Mouse (Mus musculus) skeletal muscle tissue, postnatal 0 days (tissue): ENCODE results near the gene Prickle2. TPM values are rescaled to one million over a fixed set of nuclear protein-coding genes. Genes with fewer than 3 reads are reported as not detected.

Experiments used
- polyA plus RNA-seq: library from polyadenylated mRNA; unstranded; fragments of >200 nt; fragmentation: Nextera tagmentation; extraction: Ambion mirVana; gene quantifications from 2 replicates; pipeline ENCODE4 v1.2.1, GENCODE M21; 2015

The Prickle2 gene
- 2.0 and 2.2 TPM in 2 replicates for polyA plus RNA-seq

DNA sequence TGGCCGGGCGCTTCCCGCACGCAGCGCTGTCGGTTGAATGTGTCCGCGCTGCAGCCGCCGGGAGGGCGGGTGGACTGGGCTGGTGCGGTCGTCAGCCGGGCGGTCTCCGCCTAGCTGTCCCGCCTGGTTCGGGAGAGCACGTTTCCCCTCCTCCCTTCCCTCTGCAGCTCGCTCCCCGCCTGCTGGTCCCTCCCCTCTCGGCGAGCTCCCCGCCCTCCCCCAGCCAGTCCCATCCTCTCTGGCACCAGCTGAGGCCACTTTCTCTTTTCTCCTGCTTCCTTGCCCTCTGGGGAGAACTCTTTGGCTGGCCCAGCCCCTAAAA, at the start of gene Prickle2:
Gene Prickle2 (minus strand): TSS at position 11 of the 322 bp plus-strand sequence.

Other genes with a start within 250 kb of the Prickle2 start
- gene A730049H05Rik, start 110.3 kb upstream of the Prickle2 start, polyA plus RNA-seq: 0.63 and 0.66 TPM in 2 replicates
- 0.54 and 0.68 TPM in 2 replicates for gene Gm15737, start 163.2 kb upstream of the Prickle2 start, polyA plus RNA-seq
- 2.9 and 3.7 TPM in 2 replicates for gene Adamts9, start 237.3 kb upstream of the Prickle2 start, polyA plus RNA-seq